In the genomic region with DNA sequence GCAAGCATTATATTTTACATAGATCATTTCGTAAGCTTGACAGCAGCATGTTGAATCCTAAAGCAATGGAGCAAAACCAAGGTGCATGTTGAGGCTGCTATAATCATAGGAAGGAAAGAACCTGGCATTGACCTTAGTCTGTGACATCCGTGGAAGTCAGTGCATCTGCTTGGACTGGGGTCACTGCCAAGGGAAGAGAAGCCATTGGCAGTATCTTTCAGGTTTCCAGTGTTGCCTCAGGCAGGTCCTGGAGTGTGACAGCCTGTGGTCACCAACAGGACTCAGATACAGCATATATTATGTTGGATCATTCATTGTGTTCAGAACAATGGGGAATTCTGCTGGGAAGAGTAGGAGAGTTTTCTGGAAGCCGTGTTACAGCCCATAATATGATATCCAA, we compare ENCODE assay signal across 18 mouse cellular contexts.
DNase-seq lines count a peak whose midpoint lies in the region; ATAC-seq and TF ChIP-seq lines count a peak whose summit lies in the region.
"Had no signal": no experiment of that assay in that cellular context is flagged by ENCODE, and none has a peak within 500 bp of the region (broad histone marks: within the 10 kb centered on the region; RNA-seq: fewer than 3 reads in every experiment).

No protein-coding gene starts in this region.

- no peak overlapping the region for H3K9ac ChIP-seq in hindbrain, postnatal 0 days (replicated peaks; ENCODE audit: low read length)
- H3K9ac ChIP-seq in hindbrain, embryonic 16.5 days (ENCODE audit: low read depth, low read length), result no peak overlapping the region
- no peak overlapping the region for H3K9ac ChIP-seq in liver, embryonic 11.5 days (ENCODE audit: low read depth, low read length)
- H3K9ac ChIP-seq: heart, embryonic 13.5 days; intestine, embryonic 15.5 days had no signal

- no peak for ATAC-seq in hindbrain, postnatal 0 days
- ATAC-seq in hindbrain, embryonic 16.5 days, result no peak
- ATAC-seq in liver, embryonic 11.5 days (replicated peaks; ENCODE audit: low FRiP score), result no peak
- ATAC-seq: forebrain, embryonic 14.5 days; intestine, embryonic 15.5 days had no signal

- no peak overlapping the region for H3K4me3 ChIP-seq in hindbrain, postnatal 0 days (ENCODE audit: low read length)
- H3K4me3 ChIP-seq in hindbrain, embryonic 16.5 days (ENCODE audit: low read length), result no peak overlapping the region
- H3K4me3 ChIP-seq in liver, embryonic 11.5 days (ENCODE audit: low read depth, low read length), result no peak overlapping the region
- H3K4me3 ChIP-seq in heart, embryonic 10.5 days, result no peak overlapping the region
- H3K4me3 ChIP-seq: embryonic facial prominence, embryonic 10.5 days; heart, adult 2 months; heart, embryonic 13.5 days; intestine, embryonic 15.5 days had no signal

- no peak overlapping the region for H3K27ac ChIP-seq in hindbrain, postnatal 0 days
- H3K27ac ChIP-seq in hindbrain, embryonic 16.5 days (ENCODE audit: low read depth, low read length), result no peak overlapping the region
- no peak overlapping the region for H3K27ac ChIP-seq in liver, embryonic 11.5 days (ENCODE audit: low read depth, low read length)
- H3K27ac ChIP-seq in heart, embryonic 10.5 days, result no peak overlapping the region
- H3K27ac ChIP-seq: embryonic facial prominence, embryonic 10.5 days; heart, adult 2 months; heart, embryonic 13.5 days; intestine, embryonic 15.5 days had no signal

- no peaks in the 10 kb centered on the region for H3K27me3 ChIP-seq in hindbrain, postnatal 0 days (ENCODE audit: insufficient read depth, low read length)
- H3K27me3 ChIP-seq in hindbrain, embryonic 16.5 days (replicated peaks; ENCODE audit: control insufficient read depth, insufficient read depth, low read length), result no peaks in the 10 kb centered on the region
- no peaks in the 10 kb centered on the region for H3K27me3 ChIP-seq in liver, embryonic 11.5 days (replicated peaks; ENCODE audit: control insufficient read depth, insufficient read depth, low read length)
- H3K27me3 ChIP-seq in heart, embryonic 10.5 days (ENCODE audit: insufficient read depth, poor library complexity, severe bottlenecking), result no peaks in the 10 kb centered on the region
- H3K27me3 ChIP-seq: heart, embryonic 13.5 days; intestine, embryonic 15.5 days had no signal

- no peaks in the 10 kb centered on the region for H3K9me3 ChIP-seq in hindbrain, postnatal 0 days (ENCODE audit: low read length)
- H3K9me3 ChIP-seq in hindbrain, embryonic 16.5 days (ENCODE audit: control insufficient read depth, low read length), result no peaks in the 10 kb centered on the region
- no peaks in the 10 kb centered on the region for H3K9me3 ChIP-seq in liver, embryonic 11.5 days (ENCODE audit: control insufficient read depth, low read length)
- H3K9me3 ChIP-seq in heart, embryonic 10.5 days, result no peaks in the 10 kb centered on the region
- H3K9me3 ChIP-seq: embryonic facial prominence, embryonic 10.5 days; heart, embryonic 13.5 days; intestine, embryonic 15.5 days had no signal

- no peak overlapping the region for H3K4me2 ChIP-seq in hindbrain, postnatal 0 days (ENCODE audit: low read depth, low read length)
- no peak overlapping the region for H3K4me2 ChIP-seq in hindbrain, embryonic 16.5 days (ENCODE audit: low read length)
- H3K4me2 ChIP-seq in liver, embryonic 11.5 days, result no peak overlapping the region
- H3K4me2 ChIP-seq: heart, embryonic 13.5 days; intestine, embryonic 15.5 days had no signal

- WGBS in hindbrain, postnatal 0 days, result 53% methylated on average over 3 of the region's 3 CpGs
- 64% methylated on average over 3 of the region's 3 CpGs for whole genome bisulfite sequencing in hindbrain, embryonic 16.5 days
- WGBS in liver, embryonic 11.5 days, result 74% methylated on average over 3 of the region's 3 CpGs
- WGBS in heart, embryonic 10.5 days, result 81% methylated on average over 3 of the region's 3 CpGs

- peak; percentile 20 for DNase-seq in hindbrain, postnatal 0 days (ENCODE audit: low spot score)
- DNase-seq in cerebellum, adult 11-12 months, result peak; percentile 84
- peak; percentile 84 for DNase-seq in cerebellum, adult 9-10 months
- DNase-seq in cerebellum, postnatal 25 days, result peak; percentile 61 to 79
- no peak for DNase-seq in layer of hippocampus, adult 8-10 months (ENCODE audit: low spot score in 2 of 2)
- no peak for DNase-seq in liver, embryonic 11.5 days (ENCODE audit: low spot score)
- no peak for DNase-seq in heart, embryonic 10.5 days (ENCODE audit: low spot score)
- DNase-seq: adrenal gland, adult 2 months; adrenal gland, postnatal 25 days; gastrocnemius, postnatal 10 days; heart, adult 2 months; heart, postnatal 36 days; kidney, adult 18-20 months had no signal

- H3K4me1 ChIP-seq in hindbrain, postnatal 0 days (ENCODE audit: insufficient read depth, low read length), result 0 out of 2 replicates have a peak, but pooled peaks cover 7% of the 10 kb centered on the region
- no peaks in the 10 kb centered on the region; the same call in 1 of the 2 replicates for H3K4me1 ChIP-seq in hindbrain, embryonic 16.5 days (ENCODE audit: control insufficient read depth, insufficient read depth, low read depth, low read length)
- no peaks in the 10 kb centered on the region for H3K4me1 ChIP-seq in liver, embryonic 11.5 days (replicated peaks; ENCODE audit: control insufficient read depth, insufficient read depth, low read length)
- no peaks in the 10 kb centered on the region for H3K4me1 ChIP-seq in heart, embryonic 10.5 days
- H3K4me1 ChIP-seq: heart, embryonic 13.5 days; intestine, embryonic 15.5 days had no signal

- no peak for TF ChIP-seq CTCF in hindbrain, postnatal 0 days (IDR thresholded peaks at IDR 0.05; ENCODE audit: low read depth)

- no peaks in the 10 kb centered on the region for H3K36me3 ChIP-seq in hindbrain, postnatal 0 days (ENCODE audit: insufficient read depth, low read length)
- no peaks in the 10 kb centered on the region for H3K36me3 ChIP-seq in hindbrain, embryonic 16.5 days (ENCODE audit: control insufficient read depth, insufficient read depth, low read length)
- H3K36me3 ChIP-seq in liver, embryonic 11.5 days (ENCODE audit: control insufficient read depth, insufficient read depth, low read length), result no peaks in the 10 kb centered on the region
- H3K36me3 ChIP-seq in heart, embryonic 10.5 days, result no peaks in the 10 kb centered on the region
- H3K36me3 ChIP-seq: embryonic facial prominence, embryonic 10.5 days; heart, embryonic 13.5 days; intestine, embryonic 15.5 days had no signal

Comparison
In these comparisons a context has a peak if more than half of its experiments do, and no peak if none do; other contexts are left out.
1. DNase-seq: peak in hindbrain, postnatal 0 days (single experiment), cerebellum, adult 11-12 months (single experiment), cerebellum, adult 9-10 months (single experiment) and cerebellum, postnatal 25 days (2 of 2); none in layer of hippocampus, adult 8-10 months (0 of 2), liver, embryonic 11.5 days (single experiment) and heart, embryonic 10.5 days (single experiment).